Mouse (Mus musculus): ENCODE measurements around the gene Susd3.
A peak's percentile ranks its signal among the peaks of the same experiment; 100 is the strongest.

Susd3 gene

DNA sequence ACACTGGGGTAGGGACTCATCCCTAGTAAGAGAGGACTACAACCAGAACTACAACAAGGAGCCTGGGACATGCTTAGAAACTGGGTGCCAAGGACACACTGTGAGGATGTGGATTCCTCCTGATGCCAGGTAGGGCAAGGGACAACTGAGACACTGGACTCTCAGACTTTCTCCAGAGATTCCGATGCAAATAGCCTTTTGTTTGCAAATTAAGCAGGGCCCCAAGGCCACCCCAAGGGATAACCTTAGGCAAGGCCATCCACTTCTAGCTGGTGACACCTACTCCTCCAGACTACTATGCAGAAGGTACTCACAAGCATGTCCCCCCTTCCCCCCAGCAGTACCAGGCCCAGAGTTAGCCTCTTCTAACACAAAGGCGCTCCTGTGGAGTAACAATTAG is 1.9 kb downstream of the Susd3 start:
- no peak for DNase-seq (ENCODE audit: low read depth, low spot score)

DNA sequence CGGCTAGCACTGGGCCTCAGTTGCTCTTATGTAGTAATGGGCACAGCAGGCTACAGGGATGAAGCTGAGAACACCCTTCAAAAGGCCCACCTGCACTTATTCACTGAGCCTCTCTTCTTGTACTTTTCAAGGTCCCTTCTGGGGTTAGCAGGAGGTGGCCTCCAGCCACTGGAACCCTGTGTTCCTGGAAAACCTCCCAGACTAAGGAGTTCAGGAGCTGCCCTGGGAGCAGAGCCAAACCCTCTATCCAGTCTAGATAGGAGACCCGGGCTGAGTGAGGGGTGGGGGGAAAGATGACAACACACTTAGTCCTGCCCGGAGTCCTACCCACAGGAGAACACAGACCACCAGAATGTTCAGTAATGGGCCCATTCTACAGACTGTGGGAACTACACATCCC is 2.5 kb downstream of the Susd3 start:
- DNase-seq (ENCODE audit: low read depth, low spot score), result no peak

GRCm38 (mm10) chr13:49245251-49245650 is 3.3 kb downstream of the Susd3 start:
- DNase-seq (ENCODE audit: low read depth, low spot score), result no peak

DNA sequence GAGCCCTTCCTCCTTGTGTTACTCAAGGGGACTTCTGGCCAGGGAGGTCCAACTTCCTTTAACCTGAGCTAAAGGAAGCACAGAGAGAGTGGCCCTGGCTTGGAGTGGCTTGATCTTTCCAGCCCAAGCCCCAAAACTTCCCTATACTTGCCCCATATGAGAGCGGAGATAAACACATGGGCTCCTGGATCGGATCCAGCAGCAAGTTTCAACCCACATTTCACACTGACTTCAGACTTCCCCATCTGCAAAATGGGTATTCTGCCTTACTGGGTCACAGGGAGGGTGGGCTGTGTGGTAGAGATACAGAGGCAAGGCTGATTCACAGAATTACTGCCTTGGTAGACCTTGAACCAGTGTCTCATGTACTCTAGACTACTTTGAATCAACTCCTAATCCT is 5.0 kb downstream of the Susd3 start:
- no peak for DNase-seq (ENCODE audit: low read depth, low spot score)

- DNase-seq (ENCODE audit: low read depth, low spot score), result no peak
These were observed 6.0 kb downstream of the Susd3 start for GRCm38 (mm10) chr13:49242321-49243065.

GRCm38 (mm10) chr13:49238737-49239136 is 9.8 kb downstream of the Susd3 start:
- DNase-seq (ENCODE audit: low read depth, low spot score), result no peak

DNA sequence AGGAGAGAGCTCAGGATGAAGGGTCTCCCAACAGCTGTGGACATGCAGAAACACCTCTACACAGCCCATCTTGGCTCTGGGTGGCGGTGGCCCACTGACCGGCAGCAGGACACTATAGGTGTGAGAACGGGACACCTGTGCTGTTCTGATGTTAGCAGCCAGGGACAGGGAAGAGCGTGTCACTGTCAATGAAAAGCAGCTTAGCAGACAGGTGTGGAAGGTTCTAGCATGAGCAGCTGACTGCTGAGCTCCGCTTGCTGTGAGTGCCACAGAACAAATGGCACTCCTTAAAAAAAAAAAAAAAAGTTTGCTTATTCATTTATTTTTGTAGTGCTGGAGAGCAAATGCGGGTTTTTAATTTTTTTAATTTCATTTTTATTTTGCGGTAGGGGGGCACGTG is 10.9 kb downstream of the Susd3 start:
- no peak for DNase-seq (ENCODE audit: low read depth, low spot score)

GRCm38 (mm10) chr13:49234711-49235110 is 13.8 kb downstream of the Susd3 start:
- DNase-seq (ENCODE audit: low read depth, low spot score), result no peak

GRCm38 (mm10) chr13:49233792-49234572 is 14.5 kb downstream of the Susd3 start:
- no peak for DNase-seq (ENCODE audit: low read depth, low spot score)

DNA sequence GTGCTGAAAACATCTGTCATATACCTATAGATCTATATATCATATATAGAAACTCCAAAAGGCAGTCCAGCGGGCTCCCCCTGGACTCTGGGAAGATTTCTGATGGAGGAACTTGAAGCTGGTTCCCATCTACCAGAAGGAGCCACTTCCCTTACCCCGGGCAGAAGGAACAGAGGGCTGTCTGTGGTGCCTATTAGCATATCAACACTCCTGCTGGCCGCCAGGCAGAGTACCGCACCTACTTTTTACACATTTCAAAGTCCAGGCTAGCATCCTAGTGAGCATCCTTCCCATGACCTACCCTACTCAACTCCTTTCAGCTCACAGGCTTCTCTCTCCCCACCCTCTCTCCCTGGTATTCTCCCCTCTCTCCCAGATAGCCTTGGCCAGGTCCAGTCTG is 22.9 kb downstream of the Susd3 start:
- no peak for DNase-seq (ENCODE audit: low read depth, low spot score)

GRCm38 (mm10) chr13:49225159-49225558 is 23.3 kb downstream of the Susd3 start:
- no peak for DNase-seq (ENCODE audit: low read depth, low spot score)

GRCm38 (mm10) chr13:49224729-49225128 is 23.8 kb downstream of the Susd3 start:
- DNase-seq (ENCODE audit: low read depth, low spot score), result no peak

DNA sequence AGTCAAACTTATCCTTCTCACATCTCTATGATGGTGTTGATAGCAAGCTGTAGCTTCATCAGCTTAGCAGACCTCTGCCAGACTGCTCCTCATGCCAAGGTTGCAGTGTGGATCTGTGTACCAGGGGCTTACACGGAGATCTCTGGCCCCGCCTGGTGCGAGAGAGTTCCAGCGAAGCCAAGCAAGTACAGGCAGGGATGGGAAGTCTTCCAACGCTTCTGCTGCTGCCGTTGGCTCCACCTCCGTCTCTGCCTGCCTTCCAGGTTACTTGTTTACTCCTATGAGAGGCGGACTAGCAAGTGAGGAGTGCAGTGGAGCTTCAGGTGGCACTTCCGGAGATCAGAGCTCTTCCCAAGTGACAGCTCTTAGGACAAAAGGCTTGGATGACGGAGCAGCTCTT is 24.2 kb downstream of the Susd3 start:
- no peak for DNase-seq (ENCODE audit: low read depth, low spot score)

DNA sequence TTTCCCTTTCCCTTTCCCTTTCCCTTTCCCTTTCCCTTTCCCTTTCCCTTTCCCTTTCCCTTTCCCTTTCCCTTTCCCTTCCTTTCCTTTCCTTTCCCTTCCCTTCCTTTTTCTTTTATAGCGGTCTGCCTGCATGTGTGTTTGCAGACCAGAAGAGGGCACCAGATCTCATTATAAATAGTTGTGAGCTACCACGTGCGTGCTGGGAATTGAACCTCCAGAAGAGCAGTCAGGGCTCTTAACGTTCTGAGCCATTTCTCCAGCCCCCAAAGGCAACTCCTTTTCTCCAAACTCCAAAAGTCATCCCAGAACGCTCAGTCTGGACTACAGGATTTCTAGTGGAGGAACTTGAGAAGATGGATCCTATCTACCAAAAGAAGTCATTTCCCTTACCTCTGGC is 27.6 kb downstream of the Susd3 start:
- DNase-seq (ENCODE audit: low read depth, low spot score), result no peak

- no peak for DNase-seq (ENCODE audit: low read depth, low spot score)
These were observed 29.1 kb downstream of the Susd3 start for GRCm38 (mm10) chr13:49219367-49219766.

GRCm38 (mm10) chr13:49218651-49219050 is 29.9 kb downstream of the Susd3 start:
- peak; percentile 61 for DNase-seq (ENCODE audit: low read depth, low spot score)

DNA sequence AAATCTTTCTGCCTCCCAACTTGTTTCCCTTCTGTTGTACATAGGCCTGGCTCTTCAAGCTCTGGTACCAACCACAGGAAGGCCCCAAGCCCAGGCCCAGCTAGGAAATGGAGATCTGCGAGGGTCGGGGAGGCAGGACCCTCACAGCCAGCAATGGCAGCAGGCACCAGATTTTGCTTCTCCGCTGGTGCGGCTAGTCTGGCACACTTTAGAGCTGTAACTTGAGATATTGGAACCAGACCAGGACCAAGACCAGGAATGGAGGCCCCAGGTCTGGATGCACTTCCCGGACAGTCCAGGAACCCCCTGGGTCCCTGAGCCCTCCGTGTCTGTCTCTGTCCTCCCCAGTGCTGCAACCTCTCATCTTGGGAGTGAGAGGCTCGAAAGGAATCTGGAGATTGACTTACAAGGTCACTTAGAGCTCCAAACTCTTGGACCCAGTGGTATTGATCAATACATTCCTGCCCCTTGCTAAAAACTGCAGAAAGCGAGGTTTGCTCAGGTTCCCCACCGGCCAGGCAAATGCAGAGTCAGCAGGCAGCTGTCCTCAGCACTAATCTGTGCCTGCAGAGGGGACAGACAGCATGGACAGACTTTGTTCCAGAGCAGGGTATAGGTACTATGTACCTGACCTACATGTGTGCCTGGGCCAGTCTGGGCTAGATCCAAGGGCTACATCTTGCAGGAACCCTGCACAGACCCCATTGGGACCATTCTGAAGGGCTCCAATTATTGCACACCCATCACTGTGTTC is 31.5 kb downstream of the Susd3 start:
- no peak for DNase-seq (ENCODE audit: low read depth, low spot score)

DNA sequence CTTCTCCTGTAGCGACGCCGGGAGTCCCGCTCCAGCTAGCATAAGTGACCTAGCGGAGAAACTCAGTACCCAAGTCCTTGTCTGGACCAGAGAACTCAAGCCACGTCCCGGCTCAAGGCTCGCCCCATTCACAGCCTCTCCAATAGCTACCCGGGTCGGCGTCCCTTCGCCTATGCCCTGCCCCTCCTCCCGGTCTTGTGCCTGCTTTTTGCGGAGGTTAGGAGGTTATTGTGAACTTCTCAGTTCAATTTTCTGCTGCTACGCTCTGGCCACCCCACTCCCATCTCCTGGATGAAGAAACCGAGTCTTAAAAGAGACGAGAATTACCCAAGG is 32.3 kb downstream of the Susd3 start:
- DNase-seq (ENCODE audit: low read depth, low spot score), result no peak

DNA sequence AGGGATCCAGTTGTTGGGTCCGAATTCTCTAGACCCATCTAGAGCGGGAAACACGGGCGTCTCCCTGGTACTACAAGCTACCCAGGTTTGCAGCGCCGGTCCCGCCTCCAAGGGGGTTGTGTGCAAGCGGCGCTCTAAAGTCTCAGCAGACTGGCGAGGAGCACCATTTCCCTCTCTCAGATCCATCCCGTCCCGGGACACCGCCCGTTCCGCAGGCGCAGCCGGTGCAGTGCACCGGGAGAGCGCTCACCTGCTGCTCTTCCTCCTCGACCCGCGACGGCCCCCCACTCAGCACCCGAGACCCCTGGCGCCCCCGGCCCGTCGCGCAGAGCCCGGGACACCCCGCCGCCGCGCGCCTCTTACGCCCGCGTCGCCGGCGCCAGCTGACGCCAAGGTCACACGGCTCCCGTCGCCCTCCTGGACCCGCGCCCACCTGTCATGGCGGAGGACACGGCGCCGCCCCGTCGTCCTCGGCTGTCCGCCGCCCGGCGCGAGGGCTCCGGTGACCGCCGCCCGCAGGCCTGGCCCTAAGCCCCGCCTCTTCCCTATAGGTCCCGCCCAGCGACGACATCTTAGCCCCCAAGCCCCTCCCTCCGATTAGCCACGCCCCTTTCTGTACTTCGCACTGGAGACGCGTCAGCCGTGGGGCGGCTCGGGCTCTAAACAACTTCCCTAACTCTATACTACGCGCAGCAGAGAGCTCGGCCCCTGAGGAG is 32.8 kb downstream of the Susd3 start, which contains the start of gene Card19:
TSS of gene Card19 (minus strand) at position 534 of the 716 bp plus-strand sequence.
- DNase-seq (ENCODE audit: low read depth, low spot score), result peak; percentile 89

GRCm38 (mm10) chr13:49215128-49215503 is 33.4 kb downstream of the Susd3 start:
- no peak for DNase-seq (ENCODE audit: low read depth, low spot score)

GRCm38 (mm10) chr13:49214454-49214853 is 34.1 kb downstream of the Susd3 start:
- DNase-seq (ENCODE audit: low read depth, low spot score), result no peak

- no peak for DNase-seq (ENCODE audit: low read depth, low spot score)
These were observed 35.0 kb downstream of the Susd3 start for GRCm38 (mm10) chr13:49213531-49213932.

All from retina, adult 2 months (tissue).